Comparison of ENCODE assay signal across 8 mouse cellular contexts in the genomic region with DNA sequence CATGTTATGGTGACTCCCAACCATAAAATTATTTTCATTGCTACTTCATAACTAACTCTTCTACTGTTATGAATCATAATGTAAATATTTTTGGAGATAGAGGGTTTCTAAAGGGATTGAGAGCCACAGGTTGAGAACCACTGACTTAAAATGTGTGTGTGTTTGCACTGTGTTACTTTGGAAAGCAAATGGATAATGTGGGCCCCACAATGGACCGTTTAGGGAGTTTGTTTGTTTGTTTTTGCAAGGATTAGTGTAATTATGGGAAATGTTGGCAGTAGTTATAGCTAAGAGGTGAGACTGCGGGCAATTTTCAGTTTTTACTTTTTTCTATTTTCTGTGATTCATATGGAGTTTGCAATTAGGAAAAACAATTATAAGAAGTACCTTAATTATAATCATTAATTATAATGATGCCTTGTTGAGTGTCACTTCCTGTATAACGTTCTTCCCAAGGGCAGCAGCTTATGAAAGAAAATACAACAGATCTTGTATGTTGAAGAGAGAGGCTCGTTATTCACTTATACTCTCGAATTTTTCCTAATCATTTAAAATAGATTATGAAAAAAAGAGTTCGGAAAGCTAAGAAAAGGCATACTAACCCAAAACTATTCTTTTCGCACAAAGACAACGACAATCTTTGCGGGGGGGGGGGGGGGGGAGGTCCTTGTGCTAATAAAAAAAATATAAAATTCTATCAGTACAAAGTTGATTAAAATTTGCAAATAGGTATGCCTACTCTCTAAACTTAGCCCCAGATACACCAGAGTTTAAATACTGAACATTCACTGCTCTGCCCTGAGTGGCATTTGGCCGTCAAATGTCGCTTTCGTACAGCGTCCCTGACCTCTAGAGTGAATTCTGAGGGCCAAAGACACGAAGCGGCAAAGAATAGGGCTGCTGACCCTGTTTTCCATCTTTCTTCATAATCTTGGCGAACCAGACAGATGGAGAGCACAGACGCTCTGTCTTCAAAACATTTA. TPM values are rescaled to one million over a fixed set of nuclear protein-coding genes. Genes with fewer than 3 reads are reported as not detected.
DNase-seq lines count a peak whose midpoint lies in the region; ATAC-seq and TF ChIP-seq lines count a peak whose summit lies in the region.

No protein-coding gene starts in this region.

- peak overlapping the region; percentile 81 for H3K27ac ChIP-seq in heart, embryonic 13.5 days (replicated peaks)
- H3K27ac ChIP-seq in embryonic facial prominence, embryonic 15.5 days (replicated peaks) = peak overlapping the region; percentile 85
- peak overlapping the region; percentile 74 for H3K27ac ChIP-seq in intestine, embryonic 14.5 days (ENCODE audit: low read depth)
- peak overlapping the region; percentile 37; the same call in 1 of the 2 replicates for H3K27ac ChIP-seq in midbrain, embryonic 14.5 days (replicated peaks; ENCODE audit: low read depth, low read length)

- intact Hi-C loops in heart, postnatal 25 days (cut with DNase I) = loop anchor here (1.0 to 2.0 kb wide), 5 partner anchors 16 to 127 kb away; no protein-coding TSS in a partner anchor

- DNase-seq in heart, postnatal 25 days (ENCODE audit: low spot score) = no peak
- no peak for DNase-seq in intestine, embryonic 14.5 days (ENCODE audit: low spot score)
- DNase-seq in midbrain, embryonic 14.5 days = no peak
- no peak for DNase-seq in T-cell, adult 2 months (ENCODE audit: low spot score)
- DNase-seq in urinary bladder, postnatal 10 days (ENCODE audit: low spot score) = no peak

- H3K9me3 ChIP-seq in heart, embryonic 13.5 days = peaks cover 5% of the 10 kb centered on the region
- peaks cover 16% of the 10 kb centered on the region for H3K9me3 ChIP-seq in E14TG2a.4 (ENCODE audit: low read length)
- H3K9me3 ChIP-seq in embryonic facial prominence, embryonic 15.5 days (replicated peaks) = no peaks in the 10 kb centered on the region
- peaks cover 3% of the 10 kb centered on the region; the same call in 1 of the 2 replicates for H3K9me3 ChIP-seq in intestine, embryonic 14.5 days (ENCODE audit: control insufficient read depth, low read length)
- H3K9me3 ChIP-seq in midbrain, embryonic 14.5 days (ENCODE audit: control insufficient read depth, low read length) = no peaks in the 10 kb centered on the region; the same call in 1 of the 2 replicates

- no peaks in the 10 kb centered on the region for H3K4me1 ChIP-seq in heart, embryonic 13.5 days
- H3K4me1 ChIP-seq in E14TG2a.4 (replicated peaks; ENCODE audit: low read depth, low read length) = peaks cover 6% of the 10 kb centered on the region
- peaks cover 6% of the 10 kb centered on the region; the same call in 1 of the 2 replicates for H3K4me1 ChIP-seq in embryonic facial prominence, embryonic 15.5 days
- H3K4me1 ChIP-seq in intestine, embryonic 14.5 days (replicated peaks; ENCODE audit: control insufficient read depth, insufficient read depth, low read length) = peaks cover 6% of the 10 kb centered on the region; the same call in 1 of the 2 replicates
- no peaks in the 10 kb centered on the region for H3K4me1 ChIP-seq in midbrain, embryonic 14.5 days (ENCODE audit: control insufficient read depth, insufficient read depth, low read length)

- 5% methylated on average over 17 of the region's 17 CpGs for WGBS in heart, embryonic 13.5 days
- WGBS in embryonic facial prominence, embryonic 15.5 days = 3% methylated on average over 16 of the region's 17 CpGs
- WGBS in intestine, embryonic 14.5 days = 4% methylated on average over 17 of the region's 17 CpGs
- WGBS in midbrain, embryonic 14.5 days = 4% methylated on average over 17 of the region's 17 CpGs

- no peak for ATAC-seq in heart, embryonic 13.5 days (ENCODE audit: extremely low read depth, insufficient number of reproducible peaks, low FRiP score, low TSS enrichment)
- peak; percentile 61; the same call in 1 of the 2 replicates for ATAC-seq in embryonic facial prominence, embryonic 15.5 days (ENCODE audit: insufficient number of reproducible peaks, low FRiP score, low TSS enrichment, low read depth)
- peak; percentile 62 for ATAC-seq in intestine, embryonic 14.5 days (replicated peaks; ENCODE audit: low FRiP score, low TSS enrichment, low read depth)
- peak; percentile 53; the same call in 1 of the 2 replicates for ATAC-seq in midbrain, embryonic 14.5 days (ENCODE audit: low FRiP score, low TSS enrichment)

- H3K9ac ChIP-seq in heart, embryonic 13.5 days = peak overlapping the region; percentile 85
- H3K9ac ChIP-seq in embryonic facial prominence, embryonic 15.5 days = peak overlapping the region; percentile 40; the same call in 1 of the 2 replicates
- H3K9ac ChIP-seq in intestine, embryonic 14.5 days (ENCODE audit: low read length) = peak overlapping the region; percentile 72
- no peak overlapping the region; the same call in 1 of the 2 replicates for H3K9ac ChIP-seq in midbrain, embryonic 14.5 days (replicated peaks; ENCODE audit: low read length)

- peaks cover 16% of the 10 kb centered on the region for H3K36me3 ChIP-seq in heart, embryonic 13.5 days
- H3K36me3 ChIP-seq in E14TG2a.4 (ENCODE audit: insufficient read depth, low read length) = peaks cover 18% of the 10 kb centered on the region
- H3K36me3 ChIP-seq in embryonic facial prominence, embryonic 15.5 days = 0 out of 2 replicates have a peak, but pooled peaks cover 6% of the 10 kb centered on the region
- H3K36me3 ChIP-seq in intestine, embryonic 14.5 days (ENCODE audit: control insufficient read depth, insufficient read depth, low read length) = peaks cover 14% of the 10 kb centered on the region
- peaks cover 14% of the 10 kb centered on the region; the same call in 1 of the 2 replicates for H3K36me3 ChIP-seq in midbrain, embryonic 14.5 days (ENCODE audit: control insufficient read depth, insufficient read depth, low read length)

- peak overlapping the region; percentile 69 for H3K4me2 ChIP-seq in heart, embryonic 13.5 days
- H3K4me2 ChIP-seq in embryonic facial prominence, embryonic 15.5 days (replicated peaks) = peak overlapping the region; percentile 45
- H3K4me2 ChIP-seq in intestine, embryonic 14.5 days (ENCODE audit: low read length) = peak overlapping the region; percentile 51
- peak overlapping the region; percentile 69 for H3K4me2 ChIP-seq in midbrain, embryonic 14.5 days (ENCODE audit: low read length)

- H3K4me3 ChIP-seq in heart, embryonic 13.5 days = peak overlapping the region; percentile 81
- peak overlapping the region; percentile 92 for H3K4me3 ChIP-seq in E14TG2a.4 (replicated peaks; ENCODE audit: low read length)
- peak overlapping the region; percentile 81 for H3K4me3 ChIP-seq in embryonic facial prominence, embryonic 15.5 days (replicated peaks)
- H3K4me3 ChIP-seq in intestine, embryonic 14.5 days (ENCODE audit: low read depth, low read length) = peak overlapping the region; percentile 79
- peak overlapping the region; percentile 69 for H3K4me3 ChIP-seq in midbrain, embryonic 14.5 days (replicated peaks; ENCODE audit: low read depth, low read length)

- TF ChIP-seq CTCF in E14TG2a.4 (conservative IDR thresholded peaks at IDR 0.05; ENCODE audit: low read length) = no peak

- H3K27me3 ChIP-seq in heart, embryonic 13.5 days (replicated peaks) = no peaks in the 10 kb centered on the region
- H3K27me3 ChIP-seq in E14TG2a.4 (ENCODE audit: insufficient read depth, low read length) = no peaks in the 10 kb centered on the region
- H3K27me3 ChIP-seq in embryonic facial prominence, embryonic 15.5 days = no peaks in the 10 kb centered on the region
- no peaks in the 10 kb centered on the region for H3K27me3 ChIP-seq in intestine, embryonic 14.5 days (replicated peaks; ENCODE audit: control insufficient read depth, insufficient read depth, low read length)
- no peaks in the 10 kb centered on the region for H3K27me3 ChIP-seq in midbrain, embryonic 14.5 days (ENCODE audit: control insufficient read depth, insufficient read depth, low read length)

RNA-seq across cellular contexts. Expression of gene Trim27, which starts 20.1 kb away (rescaled TPM):
- polyA plus RNA-seq in heart, embryonic 13.5 days (2015; fragmentation: Nextera tagmentation; extraction: Ambion mirVana) = 80.3 and 83.4 TPM in 2 replicates
- total RNA-seq in heart, postnatal 25 days (2021) = 10 to 100 TPM; 18.8 to 19.0 TPM
- polyA plus RNA-seq in embryonic facial prominence, embryonic 15.5 days (2015; fragmentation: Nextera tagmentation; extraction: Ambion mirVana) = 122 and 125 TPM in 2 replicates
- 167 and 169 TPM in 2 replicates for polyA plus RNA-seq in intestine, embryonic 14.5 days (2014; fragmentation: Nextera tagmentation; extraction: Ambion mirVana)
- polyA plus RNA-seq in midbrain, embryonic 14.5 days (2014; fragmentation: Nextera tagmentation; extraction: Ambion mirVana) = 78.2 and 84.3 TPM in 2 replicates

RNA-seq across cellular contexts. Expression of gene Olfr1368, which starts 53.7 kb away (rescaled TPM):
- not detected in 2 replicates for polyA plus RNA-seq in heart, embryonic 13.5 days (2015; fragmentation: Nextera tagmentation; extraction: Ambion mirVana)
- not detected for total RNA-seq in heart, postnatal 25 days (2021)
- not detected in 2 replicates for polyA plus RNA-seq in embryonic facial prominence, embryonic 15.5 days (2015; fragmentation: Nextera tagmentation; extraction: Ambion mirVana)
- polyA plus RNA-seq in intestine, embryonic 14.5 days (2014; fragmentation: Nextera tagmentation; extraction: Ambion mirVana) = not detected in 2 replicates
- polyA plus RNA-seq in midbrain, embryonic 14.5 days (2014; fragmentation: Nextera tagmentation; extraction: Ambion mirVana) = not detected in 2 replicates
